In genomic region chr10:17725644-17726372, GRCm38 (mm10) we compare ENCODE assay signal across 8 mouse cellular contexts. TPM values are rescaled to one million over a fixed set of nuclear protein-coding genes. Genes with fewer than 3 reads are reported as not detected.
DNase-seq lines count a peak whose midpoint lies in the region; ATAC-seq lines count a peak whose summit lies in the region.

No protein-coding gene starts in this region.

- peak overlapping the region; percentile 54 for H3K4me2 ChIP-seq in heart, embryonic 12.5 days
- peak overlapping the region; percentile 55 for H3K4me2 ChIP-seq in intestine, embryonic 15.5 days (replicated peaks)
- H3K4me2 ChIP-seq in midbrain, embryonic 12.5 days (replicated peaks) = peak overlapping the region; percentile 69

- no peaks in the 10 kb centered on the region for H3K9me3 ChIP-seq in heart, embryonic 12.5 days (replicated peaks)
- no peaks in the 10 kb centered on the region for H3K9me3 ChIP-seq in embryonic facial prominence, embryonic 10.5 days
- no peaks in the 10 kb centered on the region for H3K9me3 ChIP-seq in intestine, embryonic 15.5 days
- H3K9me3 ChIP-seq in midbrain, embryonic 12.5 days = no peaks in the 10 kb centered on the region

- H3K9ac ChIP-seq in heart, embryonic 12.5 days = peak overlapping the region; percentile 62
- H3K9ac ChIP-seq in intestine, embryonic 15.5 days = 0 out of 2 replicates have a peak overlapping the region, but pooled peaks have one; percentile 3
- peak overlapping the region; percentile 26; the same call in 1 of the 2 replicates for H3K9ac ChIP-seq in midbrain, embryonic 12.5 days (replicated peaks)

- H3K4me3 ChIP-seq in heart, embryonic 12.5 days = peak overlapping the region; percentile 24
- H3K4me3 ChIP-seq in embryonic facial prominence, embryonic 10.5 days = peak overlapping the region; percentile 76
- H3K4me3 ChIP-seq in intestine, embryonic 15.5 days (replicated peaks) = peak overlapping the region; percentile 27
- peak overlapping the region; percentile 94 for H3K4me3 ChIP-seq in midbrain, embryonic 12.5 days

- no peak for DNase-seq in heart, postnatal 10 days
- no peak for DNase-seq in embryonic facial prominence, embryonic 10.5 days (ENCODE audit: low spot score)
- no peak for DNase-seq in adrenal gland, postnatal 25 days
- no peak for DNase-seq in spleen, postnatal 10 days (ENCODE audit: low spot score in 2 of 2)

- ATAC-seq in heart, embryonic 12.5 days (ENCODE audit: insufficient number of reproducible peaks, low FRiP score) = no peak
- ATAC-seq in intestine, embryonic 15.5 days = no peak
- ATAC-seq in midbrain, embryonic 12.5 days (ENCODE audit: low FRiP score, low read depth) = no peak
- ATAC-seq in megakaryocyte progenitor cell, adult 5-6 weeks (replicated peaks; ENCODE audit: poor library complexity) = no peak

- no peak overlapping the region for H3K27ac ChIP-seq in heart, embryonic 12.5 days (ENCODE audit: poor library complexity, severe bottlenecking)
- peak overlapping the region; percentile 27; the same call in 1 of the 2 replicates for H3K27ac ChIP-seq in embryonic facial prominence, embryonic 10.5 days (replicated peaks)
- 0 out of 2 replicates have a peak overlapping the region, but pooled peaks have one; percentile 77 for H3K27ac ChIP-seq in intestine, embryonic 15.5 days
- peak overlapping the region; percentile 15 for H3K27ac ChIP-seq in midbrain, embryonic 12.5 days (replicated peaks)

- intact Hi-C loops in heart, postnatal 10 days (cut with DNase I) = loop anchor here (2.0 to 10.0 kb wide), 7 partner anchors 431 to 1381 kb away; no protein-coding TSS in a partner anchor

- 56% methylated on average over 7 of the region's 7 CpGs for WGBS in heart, embryonic 12.5 days
- 34% methylated on average over 7 of the region's 7 CpGs for WGBS in embryonic facial prominence, embryonic 10.5 days
- 50% methylated on average over 7 of the region's 7 CpGs for WGBS in intestine, embryonic 15.5 days
- WGBS in midbrain, embryonic 12.5 days = 51% methylated on average over 7 of the region's 7 CpGs

- peaks cover 30% of the 10 kb centered on the region for H3K4me1 ChIP-seq in heart, embryonic 12.5 days (replicated peaks)
- H3K4me1 ChIP-seq in embryonic facial prominence, embryonic 10.5 days = peaks cover 51% of the 10 kb centered on the region
- peaks cover 11% of the 10 kb centered on the region for H3K4me1 ChIP-seq in intestine, embryonic 15.5 days (replicated peaks)
- peaks cover 21% of the 10 kb centered on the region for H3K4me1 ChIP-seq in midbrain, embryonic 12.5 days

- no peaks in the 10 kb centered on the region for H3K27me3 ChIP-seq in heart, embryonic 12.5 days (replicated peaks)
- no peaks in the 10 kb centered on the region for H3K27me3 ChIP-seq in embryonic facial prominence, embryonic 10.5 days (replicated peaks; ENCODE audit: low read depth, poor library complexity, severe bottlenecking)
- H3K27me3 ChIP-seq in intestine, embryonic 15.5 days (replicated peaks) = no peaks in the 10 kb centered on the region
- H3K27me3 ChIP-seq in midbrain, embryonic 12.5 days = no peaks in the 10 kb centered on the region

- H3K36me3 ChIP-seq in heart, embryonic 12.5 days = no peaks in the 10 kb centered on the region; the same call in 1 of the 2 replicates
- H3K36me3 ChIP-seq in embryonic facial prominence, embryonic 10.5 days (replicated peaks) = peaks cover 7% of the 10 kb centered on the region
- H3K36me3 ChIP-seq in intestine, embryonic 15.5 days = no peaks in the 10 kb centered on the region
- H3K36me3 ChIP-seq in midbrain, embryonic 12.5 days = no peaks in the 10 kb centered on the region

RNA-seq across cellular contexts. Expression of gene Cited2, which starts 2.8 kb away (rescaled TPM):
- polyA plus RNA-seq in heart, embryonic 12.5 days (2016; fragmentation: Nextera tagmentation; extraction: Ambion mirVana) = 48.5 and 49.6 TPM in 2 replicates
- total RNA-seq in heart, postnatal 10 days (2021) = 10 to 100 TPM; 29.7 to 32.9 TPM
- 43.6 and 53.3 TPM in 2 replicates for polyA plus RNA-seq in embryonic facial prominence, embryonic 10.5 days (2016; fragmentation: Nextera tagmentation; extraction: Ambion mirVana)
- polyA plus RNA-seq in intestine, embryonic 15.5 days (2015; fragmentation: Nextera tagmentation; extraction: Ambion mirVana) = 48.9 and 49.5 TPM in 2 replicates
- polyA plus RNA-seq in midbrain, embryonic 12.5 days (2016; fragmentation: Nextera tagmentation; extraction: Ambion mirVana) = 96.7 and 103 TPM in 2 replicates
- total RNA-seq in megakaryocyte progenitor cell, adult 5-6 weeks (2015) = 195 and 231 TPM in 2 replicates
- total RNA-seq in megakaryocyte progenitor cell, adult 5-6 weeks (2017) = 49.9 and 57.5 TPM in 2 replicates
- 91.8 and 107 TPM in 2 replicates for total RNA-seq in adrenal gland, postnatal 25 days (2021)

Comparison
In these comparisons a context has a peak if more than half of its experiments do, and no peak if none do; other contexts are left out.
1. H3K4me3 ChIP-seq: peak in every context shown above with its lines; median percentile 94 in midbrain, embryonic 12.5 days; 76 in embryonic facial prominence, embryonic 10.5 days; 27 in intestine, embryonic 15.5 days; 24 in heart, embryonic 12.5 days.
2. H3K9ac ChIP-seq: peak in every context shown above with its lines; median percentile 62 in heart, embryonic 12.5 days; 26 in midbrain, embryonic 12.5 days; 3 in intestine, embryonic 15.5 days.